Mouse (Mus musculus): Measurements from ENCODE around the gene Trim34b. TPM values are rescaled to one million over a fixed set of nuclear protein-coding genes. Genes with fewer than 3 reads are reported as not detected.

Trim34b gene
- polyA plus RNA-seq (2017; shearing (Covaris generic)), result 0.68 TPM

DNA sequence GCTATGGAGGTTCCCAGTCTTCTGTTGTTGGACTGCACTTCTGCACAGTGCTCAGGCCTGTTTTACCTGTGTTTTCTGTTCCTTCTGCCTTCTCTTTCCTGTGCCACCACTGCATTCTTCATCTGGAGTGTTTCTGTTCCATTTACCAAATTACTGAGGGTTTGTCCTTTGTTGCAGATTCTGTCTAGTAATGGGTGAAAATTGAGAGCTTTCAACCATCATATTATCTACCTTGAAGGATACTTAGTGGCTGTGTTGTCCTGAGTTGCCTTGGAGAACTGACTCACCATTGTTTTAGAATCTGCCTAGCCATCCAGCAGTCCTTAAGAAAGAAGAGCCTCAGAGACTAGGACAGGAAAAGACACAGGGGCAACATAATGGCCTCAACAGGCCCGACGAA, at the start of gene Trim34b:
TSS of gene Trim34b (plus strand) at position 301 of the 400 bp plus-strand sequence.

DNA sequence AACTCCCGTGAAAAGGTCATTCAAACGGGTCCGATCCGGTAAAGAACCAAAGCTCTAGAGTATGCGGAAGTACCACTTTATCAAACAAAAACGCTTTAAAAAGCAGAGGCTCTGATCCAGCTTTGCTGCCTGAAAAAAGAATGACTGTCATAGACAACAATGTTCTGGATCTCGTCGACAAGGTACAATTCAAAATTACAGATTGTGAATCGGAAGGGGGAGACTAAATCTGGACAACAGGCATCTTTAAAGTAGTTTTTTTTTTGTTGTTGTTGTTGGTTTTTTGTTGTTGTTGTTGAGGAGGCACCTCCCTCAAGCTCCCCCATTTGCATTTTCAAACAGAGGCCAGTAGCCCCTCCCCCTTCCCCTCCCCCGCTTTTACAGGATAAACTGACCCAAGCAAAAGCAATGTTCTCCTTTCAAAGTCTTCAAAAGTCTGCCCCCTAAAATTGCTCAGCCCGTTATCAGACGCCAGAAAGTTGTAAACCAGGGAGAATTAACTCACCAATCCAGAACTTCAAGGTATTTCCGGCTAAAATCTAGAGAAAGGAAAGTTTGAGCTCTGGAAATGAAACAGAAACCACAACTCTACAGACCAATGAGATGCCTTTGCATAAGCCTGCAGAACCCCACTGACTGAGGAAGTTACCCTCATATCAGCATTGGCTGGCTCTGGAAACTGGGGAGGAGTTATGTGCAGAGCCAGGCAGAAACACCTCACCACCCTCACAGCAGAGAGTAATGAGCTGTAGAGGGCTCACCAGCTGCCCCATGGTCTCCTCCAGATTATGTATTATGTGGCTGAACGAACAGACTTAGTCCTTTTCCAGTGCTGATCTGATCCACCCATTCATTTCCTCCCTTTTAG, 41.5 kb upstream of the Trim34b start, which contains the start of gene Trim5:
TSS of gene Trim5 (minus strand) at position 519 of the 868 bp plus-strand sequence.

DNA sequence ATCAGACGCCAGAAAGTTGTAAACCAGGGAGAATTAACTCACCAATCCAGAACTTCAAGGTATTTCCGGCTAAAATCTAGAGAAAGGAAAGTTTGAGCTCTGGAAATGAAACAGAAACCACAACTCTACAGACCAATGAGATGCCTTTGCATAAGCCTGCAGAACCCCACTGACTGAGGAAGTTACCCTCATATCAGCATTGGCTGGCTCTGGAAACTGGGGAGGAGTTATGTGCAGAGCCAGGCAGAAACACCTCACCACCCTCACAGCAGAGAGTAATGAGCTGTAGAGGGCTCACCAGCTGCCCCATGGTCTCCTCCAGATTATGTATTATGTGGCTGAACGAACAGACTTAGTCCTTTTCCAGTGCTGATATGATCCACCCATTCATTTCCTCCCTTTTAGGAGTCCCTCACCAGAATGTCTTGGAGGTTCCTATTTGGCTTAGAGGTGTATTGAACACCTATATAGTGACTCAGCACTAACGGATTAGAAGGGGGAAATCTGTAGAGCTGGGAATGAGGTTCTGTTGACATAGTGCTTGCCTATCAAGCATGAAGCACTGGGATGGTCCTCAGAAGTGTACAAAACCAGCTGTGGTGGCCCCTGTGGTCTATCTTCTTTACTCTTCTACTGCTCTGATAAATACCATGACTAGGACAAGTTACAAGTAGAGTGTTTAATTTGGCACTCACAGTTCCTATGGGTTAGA, 13.7 kb upstream of the Trim34b start, which contains the start of gene Trim12a:
TSS of gene Trim12a (minus strand) at position 98 of the 712 bp plus-strand sequence.

DNA sequence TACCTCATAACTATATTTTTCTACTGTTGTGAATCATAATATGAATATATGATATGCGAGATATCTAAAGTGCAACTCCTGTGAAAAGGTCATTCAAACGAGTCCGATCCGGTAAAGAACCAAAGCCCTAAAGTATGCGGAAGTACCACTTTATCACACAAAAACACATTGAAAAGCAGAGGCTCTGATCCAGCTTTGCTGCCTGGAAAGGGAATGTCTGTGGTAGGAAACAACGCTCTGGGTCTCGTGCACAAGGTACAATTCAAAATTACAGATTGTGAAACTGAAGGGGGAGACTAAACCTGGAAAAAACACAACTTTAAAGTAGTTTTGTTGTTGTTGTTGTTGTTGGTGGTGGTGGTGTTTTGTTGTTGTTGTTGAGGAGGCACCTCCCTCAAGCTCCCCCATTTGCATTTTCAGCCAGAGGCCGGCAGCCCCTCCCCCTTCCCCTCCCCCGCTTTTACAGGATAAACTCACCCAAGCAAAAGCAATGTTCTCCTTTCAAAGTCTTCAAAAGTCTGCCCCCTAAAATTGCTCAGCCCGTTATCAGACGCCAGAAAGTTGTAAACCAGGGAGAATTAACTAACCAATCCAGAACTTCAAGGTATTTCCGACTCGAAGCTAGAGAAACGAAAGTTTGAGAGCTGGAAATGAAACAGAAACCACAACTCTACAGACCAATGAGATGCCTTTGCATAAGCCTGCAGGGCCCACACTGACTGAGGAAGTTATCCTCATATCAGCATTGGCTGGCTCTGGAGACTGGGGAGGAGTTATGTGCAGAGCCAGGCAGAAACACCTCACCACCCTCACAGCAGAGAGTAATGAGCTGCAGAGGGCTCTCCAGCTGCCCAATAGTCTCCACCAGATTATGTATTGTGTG, 23.7 kb downstream of the Trim34b start, which contains the start of gene Trim12c:
TSS of gene Trim12c (minus strand) at position 646 of the 883 bp plus-strand sequence.

DNA sequence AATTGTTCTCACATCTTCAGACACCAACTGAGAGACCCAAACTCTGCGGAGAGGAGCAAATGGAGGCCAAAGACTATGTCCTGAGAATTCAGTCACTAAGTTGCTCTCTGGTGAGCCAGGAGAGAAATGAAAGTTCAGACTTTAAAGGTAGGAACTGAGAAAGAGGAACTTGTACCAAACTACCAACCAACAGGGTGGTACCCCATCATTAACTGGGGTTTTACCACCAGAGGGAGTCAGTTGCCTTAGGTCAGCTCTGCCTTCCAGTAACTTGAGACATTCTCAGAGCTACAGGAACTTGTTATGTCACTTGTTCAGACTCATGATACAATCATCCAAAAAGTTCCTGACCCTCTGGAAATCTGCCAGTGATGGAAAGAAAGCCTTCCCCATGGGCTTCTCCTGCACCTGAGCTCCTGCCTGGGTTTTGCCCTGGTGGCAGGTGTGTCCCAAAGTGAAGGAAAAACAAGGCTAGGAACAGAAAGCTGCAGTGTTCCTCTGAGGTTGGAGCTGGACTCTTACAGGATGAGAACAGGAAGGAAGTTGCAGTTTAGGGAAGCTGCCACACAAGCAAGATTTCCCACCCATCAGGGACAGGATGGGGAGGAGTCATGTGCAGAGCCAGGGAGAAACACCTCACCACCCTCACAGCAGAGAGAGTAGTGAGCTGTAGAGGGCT, 40.6 kb downstream of the Trim34b start, which contains the start of gene Trim30b:
TSS of gene Trim30b (minus strand) at position 149 of the 679 bp plus-strand sequence.

Other genes with a start within 250 kb of the Trim34b start
- not detected for gene Olfr645, start 244.0 kb upstream of the Trim34b start, polyA plus RNA-seq (2017; shearing (Covaris generic))
- 0.96 TPM for gene Olfr646, start 224.6 kb upstream of the Trim34b start, polyA plus RNA-seq (2017; shearing (Covaris generic))
- not detected for gene Ubqln5, start 199.6 kb upstream of the Trim34b start, polyA plus RNA-seq (2017; shearing (Covaris generic))
- gene Olfr643, start 192.1 kb upstream of the Trim34b start, polyA plus RNA-seq (2017; shearing (Covaris generic)), result not detected
- gene Ubqln3, start 186.2 kb upstream of the Trim34b start, polyA plus RNA-seq (2017; shearing (Covaris generic)), result not detected
- gene Ubqlnl, start 178.9 kb upstream of the Trim34b start, polyA plus RNA-seq (2017; shearing (Covaris generic)), result not detected
- not detected for gene Olfm5, start 164.6 kb upstream of the Trim34b start, polyA plus RNA-seq (2017; shearing (Covaris generic))
- not detected for gene Olfr648, start 146.1 kb upstream of the Trim34b start, polyA plus RNA-seq (2017; shearing (Covaris generic))
- gene Olfr649, start 133.5 kb upstream of the Trim34b start, polyA plus RNA-seq (2017; shearing (Covaris generic)), result not detected
- gene Trim6, start 110.7 kb upstream of the Trim34b start, polyA plus RNA-seq (2017; shearing (Covaris generic)), result 2.3 TPM
- gene Trim34a, start 85.0 kb upstream of the Trim34b start, polyA plus RNA-seq (2017; shearing (Covaris generic)), result 33.2 TPM
- 20.3 TPM for gene Trim5, start 41.4 kb upstream of the Trim34b start, polyA plus RNA-seq (2017; shearing (Covaris generic))
- gene Trim12a, start 14.0 kb upstream of the Trim34b start, polyA plus RNA-seq (2017; shearing (Covaris generic)), result 118 TPM
- gene Trim12c, start 23.9 kb downstream of the Trim34b start, polyA plus RNA-seq (2017; shearing (Covaris generic)), result 10.2 TPM
- 0.46 TPM for gene Trim30b, start 40.4 kb downstream of the Trim34b start, polyA plus RNA-seq (2017; shearing (Covaris generic))
- 3.5 TPM for gene Trim30c, start 71.4 kb downstream of the Trim34b start, polyA plus RNA-seq (2017; shearing (Covaris generic))
- gene Trim30a, start 135.7 kb downstream of the Trim34b start, polyA plus RNA-seq (2017; shearing (Covaris generic)), result 51.2 TPM
- 15.0 TPM for gene Trim30d, start 178.4 kb downstream of the Trim34b start, polyA plus RNA-seq (2017; shearing (Covaris generic))
- not detected for gene Olfr651, start 220.7 kb downstream of the Trim34b start, polyA plus RNA-seq (2017; shearing (Covaris generic))
- 0.20 TPM for gene Olfr652, start 231.4 kb downstream of the Trim34b start, polyA plus RNA-seq (2017; shearing (Covaris generic))
- gene Olfr653, start 247.8 kb downstream of the Trim34b start, polyA plus RNA-seq (2017; shearing (Covaris generic)), result not detected